Mouse (Mus musculus): ENCODE results near the gene Pcdh17. TPM values are rescaled to one million over a fixed set of nuclear protein-coding genes. Genes with fewer than 3 reads are reported as not detected.

Pcdh17 gene
- polyA plus RNA-seq, 1 experiment from 2014 or later: 4.1 TPM

GRCm38 (mm10) chr14:84476336-84476735, 33.0 kb downstream of the Pcdh17 start:
- ATAC-seq: no peak
- Histone ChIP-seq H3K4me2 (ENCODE audit: low read depth, low read length) (no peak overlapping the region), H3K4me3 (ENCODE audit: low read length) (no peak overlapping the region), H3K36me3 (ENCODE audit: control insufficient read depth, insufficient read depth, low read length) (no peaks in the 10 kb centered on the region), H3K27me3 (replicated peaks; ENCODE audit: control insufficient read depth, insufficient read depth, low read length) (no peaks in the 10 kb centered on the region), H3K9ac (ENCODE audit: low read depth, low read length) (no peak overlapping the region), H3K9me3 (ENCODE audit: control insufficient read depth, low read length) (no peaks in the 10 kb centered on the region), H3K27ac (ENCODE audit: low read length) (no peak overlapping the region), H3K4me1 (ENCODE audit: control insufficient read depth, insufficient read depth, low read length) (no peaks in the 10 kb centered on the region)
- WGBS: 87% methylated on average over 8 of the region's 8 CpGs

- no peak overlapping the region for H3K4me2 ChIP-seq (ENCODE audit: low read depth, low read length)
- no peaks in the 10 kb centered on the region for H3K4me1 ChIP-seq (ENCODE audit: control insufficient read depth, insufficient read depth, low read length)
- no peak overlapping the region for H3K27ac ChIP-seq (ENCODE audit: low read length)
- no peaks in the 10 kb centered on the region for H3K9me3 ChIP-seq (ENCODE audit: control insufficient read depth, low read length)
- ATAC-seq: no peak
- WGBS: 79% methylated on average over 4 of the region's 4 CpGs
- H3K9ac ChIP-seq (ENCODE audit: low read depth, low read length): no peak overlapping the region
- H3K27me3 ChIP-seq (replicated peaks; ENCODE audit: control insufficient read depth, insufficient read depth, low read length): no peaks in the 10 kb centered on the region
- no peak overlapping the region for H3K4me3 ChIP-seq (ENCODE audit: low read length)
- H3K36me3 ChIP-seq (ENCODE audit: control insufficient read depth, insufficient read depth, low read length): no peaks in the 10 kb centered on the region
Observed at GRCm38 (mm10) chr14:84476906-84477305, 33.5 kb downstream of the Pcdh17 start.

GRCm38 (mm10) chr14:84477411-84477810, 34.0 kb downstream of the Pcdh17 start:
- ATAC-seq: no peak

GRCm38 (mm10) chr14:84480546-84480945, 37.2 kb downstream of the Pcdh17 start:
- no peak for ATAC-seq
- H3K4me3 ChIP-seq (ENCODE audit: low read length): no peak overlapping the region
- no peaks in the 10 kb centered on the region for H3K27me3 ChIP-seq (replicated peaks; ENCODE audit: control insufficient read depth, insufficient read depth, low read length)
- no peaks in the 10 kb centered on the region for H3K4me1 ChIP-seq (ENCODE audit: control insufficient read depth, insufficient read depth, low read length)
- no peak overlapping the region for H3K9ac ChIP-seq (ENCODE audit: low read depth, low read length)
- 70% methylated on average over 6 of the region's 6 CpGs for WGBS
- no peak overlapping the region for H3K27ac ChIP-seq (ENCODE audit: low read length)
- no peak overlapping the region for H3K4me2 ChIP-seq (ENCODE audit: low read depth, low read length)
- no peaks in the 10 kb centered on the region for H3K9me3 ChIP-seq (ENCODE audit: control insufficient read depth, low read length)
- H3K36me3 ChIP-seq (ENCODE audit: control insufficient read depth, insufficient read depth, low read length): no peaks in the 10 kb centered on the region

More at GRCm38 (mm10) chr14:84477411-84477810, 34.0 kb downstream of the Pcdh17 start:
- Histone ChIP-seq H3K36me3 (ENCODE audit: control insufficient read depth, insufficient read depth, low read length) (no peaks in the 10 kb centered on the region), H3K9me3 (ENCODE audit: control insufficient read depth, low read length) (no peaks in the 10 kb centered on the region), H3K27me3 (replicated peaks; ENCODE audit: control insufficient read depth, insufficient read depth, low read length) (no peaks in the 10 kb centered on the region), H3K27ac (ENCODE audit: low read length) (no peak overlapping the region), H3K4me1 (ENCODE audit: control insufficient read depth, insufficient read depth, low read length) (no peaks in the 10 kb centered on the region), H3K4me2 (ENCODE audit: low read depth, low read length) (no peak overlapping the region), H3K9ac (ENCODE audit: low read depth, low read length) (no peak overlapping the region), H3K4me3 (ENCODE audit: low read length) (no peak overlapping the region)
- WGBS: 69% methylated on average over 13 of the region's 13 CpGs

- Histone ChIP-seq H3K27ac (ENCODE audit: low read length) (no peak overlapping the region), H3K9ac (ENCODE audit: low read depth, low read length) (no peak overlapping the region), H3K27me3 (replicated peaks; ENCODE audit: control insufficient read depth, insufficient read depth, low read length) (no peaks in the 10 kb centered on the region), H3K4me3 (ENCODE audit: low read length) (no peak overlapping the region), H3K36me3 (ENCODE audit: control insufficient read depth, insufficient read depth, low read length) (no peaks in the 10 kb centered on the region), H3K9me3 (ENCODE audit: control insufficient read depth, low read length) (no peaks in the 10 kb centered on the region), H3K4me1 (ENCODE audit: control insufficient read depth, insufficient read depth, low read length) (no peaks in the 10 kb centered on the region), H3K4me2 (ENCODE audit: low read depth, low read length) (no peak overlapping the region)
- WGBS: 58% methylated on average over 4 of the region's 4 CpGs
- no peak for ATAC-seq
Observed at GRCm38 (mm10) chr14:84484350-84484749, 41.0 kb downstream of the Pcdh17 start.

DNA sequence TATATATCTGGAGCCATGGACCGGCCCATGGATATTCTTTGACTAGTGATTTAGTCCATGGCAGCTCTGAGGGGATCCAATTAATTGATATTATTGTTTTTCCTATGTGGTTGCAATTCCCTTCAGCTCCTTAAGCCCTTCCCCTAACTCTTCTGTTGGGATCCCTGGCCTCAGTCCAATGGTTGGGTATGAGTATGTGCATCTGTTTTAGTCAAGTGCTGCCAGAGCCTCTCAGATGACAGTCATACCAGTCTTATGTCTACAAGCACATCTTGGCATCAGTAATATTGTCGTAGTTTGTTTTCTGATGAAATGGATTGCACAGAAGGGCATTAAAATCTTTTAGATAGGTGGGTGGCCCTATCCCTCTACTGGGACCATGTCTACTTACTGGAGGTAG, 67.6 kb downstream of the Pcdh17 start:
- ATAC-seq: no peak
- Histone ChIP-seq H3K9ac (ENCODE audit: low read depth, low read length) (no peak overlapping the region), H3K27ac (ENCODE audit: low read length) (no peak overlapping the region), H3K4me1 (ENCODE audit: control insufficient read depth, insufficient read depth, low read length) (no peaks in the 10 kb centered on the region), H3K4me3 (ENCODE audit: low read length) (no peak overlapping the region), H3K4me2 (ENCODE audit: low read depth, low read length) (no peak overlapping the region), H3K27me3 (replicated peaks; ENCODE audit: control insufficient read depth, insufficient read depth, low read length) (no peaks in the 10 kb centered on the region), H3K36me3 (ENCODE audit: control insufficient read depth, insufficient read depth, low read length) (no peaks in the 10 kb centered on the region), H3K9me3 (ENCODE audit: control insufficient read depth, low read length) (no peaks in the 10 kb centered on the region)
- 89% methylated on average over 2 of the region's 2 CpGs for WGBS

DNA sequence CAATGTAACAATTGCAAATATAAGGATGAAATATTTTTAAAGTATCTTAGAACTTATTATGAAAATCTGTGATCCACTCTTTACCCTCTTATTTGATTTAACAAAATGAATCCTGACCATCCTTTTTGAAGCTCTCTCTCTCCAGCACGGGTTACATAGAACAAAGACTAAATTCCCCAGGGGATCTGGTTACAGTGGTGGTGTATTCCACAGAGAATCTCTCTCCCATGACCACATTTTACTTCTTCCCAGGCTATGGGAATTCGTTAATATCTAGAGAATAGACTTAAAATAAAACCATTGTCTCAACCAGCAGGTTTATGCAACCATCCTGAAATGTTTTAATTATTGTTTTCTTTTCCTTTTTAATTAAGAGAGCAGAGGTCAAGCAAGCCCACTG, 89.0 kb downstream of the Pcdh17 start:
- Histone ChIP-seq H3K4me2 (ENCODE audit: low read depth, low read length) (no peak overlapping the region), H3K9ac (ENCODE audit: low read depth, low read length) (no peak overlapping the region), H3K27ac (ENCODE audit: low read length) (no peak overlapping the region), H3K36me3 (ENCODE audit: control insufficient read depth, insufficient read depth, low read length) (no peaks in the 10 kb centered on the region), H3K4me1 (ENCODE audit: control insufficient read depth, insufficient read depth, low read length) (no peaks in the 10 kb centered on the region), H3K27me3 (replicated peaks; ENCODE audit: control insufficient read depth, insufficient read depth, low read length) (no peaks in the 10 kb centered on the region), H3K9me3 (ENCODE audit: control insufficient read depth, low read length) (no peaks in the 10 kb centered on the region), H3K4me3 (ENCODE audit: low read length) (no peak overlapping the region)
- no peak for ATAC-seq
- 60% methylated on average over 2 of the region's 2 CpGs for WGBS

DNA sequence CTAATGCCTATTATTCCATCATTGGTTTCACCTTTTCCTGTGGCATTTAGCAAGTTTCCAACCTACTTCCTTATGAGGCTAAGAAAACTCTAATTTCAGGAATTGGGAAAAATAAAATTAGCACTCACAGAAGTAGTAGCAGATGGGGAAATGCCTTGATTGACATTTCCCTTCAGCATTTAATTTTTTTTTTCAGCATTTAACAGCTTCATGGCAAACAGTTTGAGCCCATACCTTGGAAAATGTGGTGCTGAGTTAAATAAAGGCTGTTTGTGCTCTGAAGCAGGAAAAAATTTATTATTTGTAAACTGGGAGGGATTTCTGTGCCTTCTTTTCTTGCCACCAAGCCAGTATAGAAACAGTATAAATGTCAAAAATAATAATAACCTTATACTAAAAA, 91.9 kb downstream of the Pcdh17 start:
- ATAC-seq: no peak
- Histone ChIP-seq H3K9me3 (ENCODE audit: control insufficient read depth, low read length) (no peaks in the 10 kb centered on the region), H3K9ac (ENCODE audit: low read depth, low read length) (no peak overlapping the region), H3K36me3 (ENCODE audit: control insufficient read depth, insufficient read depth, low read length) (no peaks in the 10 kb centered on the region), H3K27me3 (replicated peaks; ENCODE audit: control insufficient read depth, insufficient read depth, low read length) (no peaks in the 10 kb centered on the region), H3K4me2 (ENCODE audit: low read depth, low read length) (no peak overlapping the region), H3K4me3 (ENCODE audit: low read length) (no peak overlapping the region), H3K27ac (ENCODE audit: low read length) (no peak overlapping the region), H3K4me1 (ENCODE audit: control insufficient read depth, insufficient read depth, low read length) (no peaks in the 10 kb centered on the region)

DNA sequence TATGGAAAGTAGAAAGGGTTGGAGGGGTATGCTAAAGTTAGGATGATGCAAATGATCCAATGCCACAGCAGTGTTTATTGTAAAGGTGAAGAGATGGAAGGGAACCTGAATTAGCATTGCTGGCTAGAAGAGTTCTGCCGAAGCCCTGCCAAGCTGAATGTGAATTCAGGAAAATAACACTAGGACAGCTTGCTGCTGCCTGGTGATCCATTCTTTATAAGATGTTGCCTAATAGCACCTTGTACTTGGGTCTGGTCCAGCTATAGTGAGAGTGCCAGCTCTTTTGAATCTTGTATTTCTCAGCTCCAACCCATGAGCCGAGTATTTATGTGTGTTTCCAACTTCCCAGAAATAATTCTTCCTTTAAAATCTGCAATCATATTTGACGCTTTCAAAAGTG, 98.5 kb downstream of the Pcdh17 start:
- no peak overlapping the region for H3K9ac ChIP-seq (ENCODE audit: low read depth, low read length)
- H3K4me2 ChIP-seq (ENCODE audit: low read depth, low read length): no peak overlapping the region
- H3K4me3 ChIP-seq (ENCODE audit: low read length): no peak overlapping the region
- H3K9me3 ChIP-seq (ENCODE audit: control insufficient read depth, low read length): no peaks in the 10 kb centered on the region
- H3K36me3 ChIP-seq (ENCODE audit: control insufficient read depth, insufficient read depth, low read length): no peaks in the 10 kb centered on the region
- 81% methylated on average over 3 of the region's 3 CpGs for WGBS
- H3K4me1 ChIP-seq (ENCODE audit: control insufficient read depth, insufficient read depth, low read length): no peaks in the 10 kb centered on the region
- H3K27me3 ChIP-seq (replicated peaks; ENCODE audit: control insufficient read depth, insufficient read depth, low read length): no peaks in the 10 kb centered on the region
- no peak for ATAC-seq
- no peak overlapping the region for H3K27ac ChIP-seq (ENCODE audit: low read length)

DNA sequence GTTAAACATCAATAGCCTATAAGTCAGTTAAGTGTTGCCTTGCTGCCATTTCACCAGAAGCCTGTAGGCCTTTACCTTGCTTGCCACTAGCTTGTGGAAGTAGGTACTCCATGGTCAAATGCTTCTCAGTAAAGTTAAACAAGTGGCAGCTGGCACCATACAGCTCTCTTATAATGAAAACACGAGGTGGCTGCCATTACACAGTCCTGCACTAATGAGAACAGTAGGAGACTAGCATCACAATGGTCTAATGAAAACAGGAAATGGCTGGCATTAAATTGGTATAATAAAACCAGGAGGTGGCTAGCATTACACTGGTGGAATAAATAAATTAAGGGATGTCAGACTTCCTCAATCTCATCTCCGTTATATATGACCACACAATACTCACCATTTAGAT, 102.6 kb downstream of the Pcdh17 start:
- Histone ChIP-seq H3K27ac (ENCODE audit: low read length) (no peak overlapping the region), H3K4me2 (ENCODE audit: low read depth, low read length) (no peak overlapping the region), H3K9ac (ENCODE audit: low read depth, low read length) (no peak overlapping the region), H3K4me1 (ENCODE audit: control insufficient read depth, insufficient read depth, low read length) (no peaks in the 10 kb centered on the region), H3K9me3 (ENCODE audit: control insufficient read depth, low read length) (no peaks in the 10 kb centered on the region), H3K27me3 (replicated peaks; ENCODE audit: control insufficient read depth, insufficient read depth, low read length) (no peaks in the 10 kb centered on the region), H3K4me3 (ENCODE audit: low read length) (no peak overlapping the region), H3K36me3 (ENCODE audit: control insufficient read depth, insufficient read depth, low read length) (no peaks in the 10 kb centered on the region)
- 49% methylated on average over 2 of the region's 2 CpGs for WGBS
- ATAC-seq: no peak
